Mouse (Mus musculus) kidney, postnatal 4 days (tissue): ENCODE data around the gene Kif13a.

Experiments used
- DNase-seq, 2 experiments: peaks; one replicate each; pipeline ENCODE4 v3.0.0; 2021; ENCODE audit warnings: mixed read lengths in 2 of 2

Kif13a gene

GRCm38 (mm10) chr13:46929719-46930658 is at the start of gene Kif13a:
Gene Kif13a (minus strand): TSS chr13:46929867.
- DNase-seq, result peak; percentile 86 to 93

- DNase-seq, result no peak
Observed at GRCm38 (mm10) chr13:46976532-46976931, 46.9 kb upstream of the Kif13a start.

GRCm38 (mm10) chr13:46975930-46976329 is 46.3 kb upstream of the Kif13a start:
- no peak for DNase-seq

- no peak for DNase-seq
Observed at GRCm38 (mm10) chr13:46975031-46975551, 45.4 kb upstream of the Kif13a start.

GRCm38 (mm10) chr13:46970286-46970945 is 40.7 kb upstream of the Kif13a start:
- DNase-seq, result no peak

DNA sequence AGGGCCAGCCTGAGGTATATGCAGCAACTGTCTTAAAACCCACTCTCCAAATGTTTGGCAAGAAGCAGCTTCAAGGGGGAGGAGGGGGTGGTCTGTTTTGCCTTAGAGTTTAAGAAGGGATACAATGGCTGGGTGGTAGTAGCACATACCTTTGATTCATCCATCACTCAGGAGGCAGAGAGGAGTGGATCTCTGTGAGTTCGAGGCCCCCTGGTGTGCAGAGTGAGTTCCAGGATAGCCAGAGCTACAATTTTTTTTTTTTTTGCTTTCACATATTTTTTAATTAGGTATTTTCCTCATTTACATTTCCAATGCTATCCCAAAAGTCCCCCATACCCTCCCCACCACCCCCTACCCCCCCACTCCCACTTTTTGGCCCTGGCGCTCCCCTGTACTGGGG is 39.0 kb upstream of the Kif13a start:
- no peak for DNase-seq

DNA sequence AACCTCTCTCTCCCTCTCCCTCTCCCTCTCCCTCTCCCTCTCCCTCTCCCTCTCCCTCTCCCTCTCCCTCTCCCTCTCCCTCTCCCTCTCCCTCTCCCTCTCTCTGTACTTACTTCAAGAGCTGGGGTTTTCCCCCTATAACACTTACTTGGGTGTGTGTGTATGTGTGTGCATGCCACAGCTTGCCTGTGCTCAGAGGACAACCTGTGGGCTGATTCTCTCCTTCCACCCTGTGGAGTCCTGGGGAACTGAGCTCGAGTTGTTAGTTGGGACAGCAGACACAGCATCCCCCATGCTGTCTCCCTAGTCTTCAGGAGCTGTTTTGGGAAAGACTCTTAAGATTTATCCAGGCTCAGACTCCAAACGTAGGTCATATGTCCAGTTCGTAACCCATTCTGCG is 37.6 kb upstream of the Kif13a start:
- no peak for DNase-seq

DNA sequence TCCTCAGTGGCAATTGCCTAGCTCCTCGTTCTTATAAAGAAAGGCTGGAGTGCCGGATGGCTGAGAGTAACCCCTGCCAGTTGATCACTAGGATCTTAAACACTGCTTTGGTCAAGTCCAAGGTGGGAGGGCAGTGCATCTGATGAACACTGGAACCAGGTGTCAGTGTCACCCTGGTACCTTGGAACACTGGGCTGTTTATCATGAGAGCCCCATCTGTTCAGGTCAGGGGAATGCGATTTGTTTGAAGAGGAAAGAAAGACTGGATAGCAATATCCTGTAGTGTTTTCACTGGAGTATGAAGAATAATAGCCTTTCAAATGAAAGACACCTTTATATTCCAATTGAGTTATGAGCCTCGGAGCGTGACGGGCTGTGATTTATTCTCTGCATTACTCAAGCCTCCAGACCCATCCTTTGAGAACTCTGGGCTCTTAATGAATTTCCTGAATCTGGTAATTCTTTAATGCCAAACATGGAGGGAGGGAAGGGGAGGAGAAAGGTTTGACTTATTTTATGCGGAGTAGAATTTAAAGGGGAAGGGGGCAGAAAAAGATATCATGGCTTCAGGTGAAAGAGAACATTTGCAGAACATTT is 31.3 kb upstream of the Kif13a start:
- DNase-seq, result no peak

- no peak for DNase-seq
Observed at GRCm38 (mm10) chr13:46959139-46959538, 29.5 kb upstream of the Kif13a start.

DNA sequence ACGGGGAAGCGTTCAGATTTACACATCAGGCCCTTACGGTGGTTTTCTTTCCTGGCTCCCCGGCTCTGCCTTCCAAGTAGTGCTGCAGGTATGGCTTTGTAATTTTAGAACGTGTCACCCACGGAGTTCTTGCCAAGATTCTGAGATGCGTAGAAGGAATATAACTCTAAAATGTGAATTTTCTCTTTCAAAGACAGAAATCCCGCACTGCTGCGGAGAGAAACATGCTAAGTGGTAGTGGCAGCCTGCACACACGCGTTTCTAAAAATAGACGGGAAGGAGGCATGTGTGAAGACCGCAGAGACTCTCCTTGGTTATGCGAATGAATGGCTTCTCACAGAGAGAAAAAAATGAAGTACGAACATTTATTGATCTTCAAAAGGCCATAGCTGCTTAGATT is 21.5 kb upstream of the Kif13a start:
- DNase-seq, result no peak

DNA sequence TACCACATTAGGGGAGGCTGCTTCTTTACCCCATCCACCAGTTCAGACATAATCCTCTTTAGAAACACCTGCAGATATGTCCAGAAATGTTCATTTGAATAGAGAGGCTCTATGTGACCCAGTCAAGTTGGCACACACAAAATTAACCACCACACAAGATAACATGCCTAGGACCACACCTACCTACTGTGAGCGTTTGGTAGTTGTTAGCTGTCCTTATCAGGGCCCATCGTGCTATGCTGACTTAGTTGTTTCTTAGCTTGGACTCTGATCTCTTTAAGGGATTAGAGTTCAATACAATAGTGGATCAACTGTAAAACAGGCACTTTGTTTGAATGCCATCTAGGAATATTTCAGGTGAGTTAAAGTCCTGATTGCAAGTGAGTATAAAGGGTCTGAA is 20.1 kb upstream of the Kif13a start:
- DNase-seq, result no peak

GRCm38 (mm10) chr13:46948027-46948426 is 18.4 kb upstream of the Kif13a start:
- DNase-seq, result no peak

- no peak for DNase-seq
Observed at GRCm38 (mm10) chr13:46946041-46946440, 16.4 kb upstream of the Kif13a start.

GRCm38 (mm10) chr13:46945256-46945655 is 15.6 kb upstream of the Kif13a start:
- DNase-seq, result no peak

- no peak for DNase-seq
Observed at GRCm38 (mm10) chr13:46943294-46943693, 13.6 kb upstream of the Kif13a start.

DNA sequence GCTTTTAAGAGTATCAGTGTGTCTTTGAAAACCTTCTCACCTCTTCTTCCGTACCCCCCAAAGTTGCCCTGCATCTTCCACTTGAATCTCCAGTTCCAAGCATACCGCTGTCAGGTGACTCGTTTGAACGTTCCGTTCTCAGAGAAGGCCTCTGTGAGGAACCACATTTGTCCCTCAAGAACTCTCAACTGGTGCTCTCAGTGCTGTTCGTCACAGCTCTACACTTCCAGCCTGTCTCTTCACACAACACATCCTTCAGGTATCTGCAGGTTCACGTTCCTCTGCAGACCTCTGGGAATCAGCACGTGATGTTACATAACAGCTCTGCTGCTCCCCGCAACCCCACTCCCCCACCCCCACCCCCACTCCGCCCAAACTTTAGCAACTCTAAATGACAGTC is 4.4 kb upstream of the Kif13a start:
- no peak for DNase-seq

- no peak for DNase-seq
Observed at GRCm38 (mm10) chr13:46932846-46933245, 3.2 kb upstream of the Kif13a start.

DNA sequence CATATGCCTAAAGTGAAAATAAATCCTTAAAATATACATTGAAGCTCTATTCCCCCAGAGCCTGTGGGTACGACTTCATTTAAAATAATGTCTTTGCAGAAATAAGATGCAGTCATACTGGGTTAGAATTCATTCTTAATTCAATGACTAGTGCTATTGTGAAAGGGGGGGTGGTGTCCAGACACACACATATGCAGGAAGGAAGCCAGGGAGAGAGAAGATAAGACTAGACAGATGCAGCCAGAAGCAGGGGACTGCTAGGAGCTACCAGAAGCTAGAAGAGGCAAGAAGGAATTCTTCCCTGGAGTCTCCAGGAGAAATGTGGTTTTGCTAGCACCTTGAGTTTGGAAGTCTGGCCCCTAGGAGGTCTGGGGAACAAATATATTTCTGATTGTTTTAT is 2.4 kb upstream of the Kif13a start:
- no peak for DNase-seq

DNA sequence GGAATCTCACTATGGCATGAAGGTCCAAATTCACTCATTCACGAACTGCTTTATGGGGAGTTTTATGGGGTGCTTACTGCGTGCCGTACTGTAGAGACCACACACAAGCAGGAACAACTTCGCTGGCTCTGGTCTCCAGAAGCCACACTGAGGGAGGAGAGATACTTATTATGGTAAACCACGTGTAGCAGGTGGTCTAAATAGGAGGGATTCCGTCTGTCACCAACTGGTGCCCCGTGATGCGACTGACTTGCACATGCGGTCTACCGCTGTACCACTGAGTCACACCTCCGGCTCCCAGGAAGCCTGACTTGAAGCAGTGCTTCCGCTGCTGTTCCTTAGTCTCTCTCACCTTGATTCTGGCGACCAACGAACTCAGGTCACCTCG is 986 bp upstream of the Kif13a start:
- peak; percentile 24 to 38 for DNase-seq

DNA sequence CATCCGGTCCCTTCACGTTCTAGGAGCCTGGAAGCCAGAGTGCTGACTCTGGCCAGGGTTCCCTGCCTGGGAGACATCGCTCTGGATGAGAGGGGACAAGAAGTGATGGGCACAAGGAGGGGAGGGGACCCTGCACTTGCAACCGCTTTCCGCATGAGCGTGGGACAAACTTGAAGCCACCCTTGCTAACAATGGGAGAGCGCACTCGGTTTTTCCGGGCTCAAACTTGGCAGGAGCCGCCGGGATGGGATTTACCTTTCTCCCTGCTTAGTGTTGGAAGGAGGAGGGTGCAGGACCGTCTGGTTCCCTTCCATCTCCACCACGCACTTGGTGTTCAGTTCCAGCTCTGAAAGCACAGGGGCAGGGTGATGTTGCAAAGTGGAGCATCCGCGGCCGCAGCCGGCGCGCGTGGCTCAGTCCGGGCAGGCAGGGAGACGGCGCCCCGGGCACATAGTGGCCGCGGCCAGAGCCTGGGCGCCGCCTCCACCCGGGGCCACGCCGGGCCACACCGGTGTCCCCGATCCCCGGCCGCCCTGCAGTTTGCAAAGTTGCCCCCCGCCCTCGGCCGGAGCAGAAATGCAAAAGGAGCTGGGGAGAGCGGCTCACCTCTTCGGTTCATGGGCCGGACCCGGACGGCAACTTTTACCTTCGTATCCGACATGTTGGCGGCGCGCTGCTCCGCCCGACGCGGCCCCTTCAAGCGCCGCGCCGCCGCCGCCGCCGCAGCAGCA is 541 bp downstream of the Kif13a start:
- peak; percentile 65 to 74 for DNase-seq

- no peak for DNase-seq
Observed at GRCm38 (mm10) chr13:46928404-46928803, 1.3 kb downstream of the Kif13a start.

DNA sequence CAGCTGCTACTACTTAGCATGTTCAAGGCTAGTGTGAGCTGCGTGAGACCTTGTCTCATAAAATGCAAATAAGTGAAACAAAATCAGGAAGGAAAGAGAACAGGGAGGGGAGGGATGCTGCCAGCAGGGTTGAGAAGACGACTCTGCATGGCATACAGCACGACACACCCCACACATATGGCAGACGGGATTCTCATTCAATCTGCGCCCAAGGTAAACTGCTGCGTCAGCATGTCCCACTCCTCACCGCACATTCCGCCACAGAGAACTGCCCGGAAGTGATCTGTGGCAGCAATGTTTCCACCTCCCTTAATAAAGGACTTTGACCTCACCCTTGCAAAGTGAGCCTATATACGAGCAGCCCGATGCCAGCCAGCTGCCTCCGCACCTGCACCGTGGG is 4.0 kb downstream of the Kif13a start:
- no peak for DNase-seq

- DNase-seq, result no peak
Observed at GRCm38 (mm10) chr13:46921559-46921958, 8.1 kb downstream of the Kif13a start.
